Mouse (Mus musculus) MN1 (cell line): ENCODE data around the gene Tll1.
"Not testable (repeated sequence)": the region's sequence is repeated elsewhere in the genome, so short reads cannot be mapped to it uniquely, and the experiment has no call there.

ENCODE experiments used
- DNase-seq: peaks from one replicate; pipeline ENCODE4 v3.0.0-alpha.2; 2016; ENCODE audit warnings: low spot score

Tll1 gene

GRCm38 (mm10) chr8:64059867-64060266 lies 146.2 kb downstream of the Tll1 start:
- DNase-seq = no peak

GRCm38 (mm10) chr8:64057571-64057970 lies 148.5 kb downstream of the Tll1 start:
- no peak for DNase-seq

GRCm38 (mm10) chr8:64048556-64048955 lies 157.5 kb downstream of the Tll1 start:
- no peak for DNase-seq

- no peak for DNase-seq
Observed at GRCm38 (mm10) chr8:64047963-64048505, 158.0 kb downstream of the Tll1 start.

GRCm38 (mm10) chr8:64041303-64041884 lies 164.7 kb downstream of the Tll1 start:
- no peak for DNase-seq

- DNase-seq = no peak
Observed at GRCm38 (mm10) chr8:64030672-64031385, 175.2 kb downstream of the Tll1 start.

GRCm38 (mm10) chr8:64030081-64030480 lies 176.0 kb downstream of the Tll1 start:
- DNase-seq = no peak

GRCm38 (mm10) chr8:64029525-64029924 lies 176.5 kb downstream of the Tll1 start:
- no peak for DNase-seq

- DNase-seq = no peak
Observed at GRCm38 (mm10) chr8:64024359-64024758, 181.7 kb downstream of the Tll1 start.

GRCm38 (mm10) chr8:64023579-64023978 lies 182.5 kb downstream of the Tll1 start:
- peak; percentile 20 for DNase-seq

- DNase-seq = no peak
Observed at GRCm38 (mm10) chr8:64023027-64023426, 183.0 kb downstream of the Tll1 start.

- DNase-seq = not testable (repeated sequence)
Observed at GRCm38 (mm10) chr8:63970612-63971391, 235.3 kb downstream of the Tll1 start.
